Mouse (Mus musculus): Measurements from ENCODE around the gene Snip1.

DNA sequence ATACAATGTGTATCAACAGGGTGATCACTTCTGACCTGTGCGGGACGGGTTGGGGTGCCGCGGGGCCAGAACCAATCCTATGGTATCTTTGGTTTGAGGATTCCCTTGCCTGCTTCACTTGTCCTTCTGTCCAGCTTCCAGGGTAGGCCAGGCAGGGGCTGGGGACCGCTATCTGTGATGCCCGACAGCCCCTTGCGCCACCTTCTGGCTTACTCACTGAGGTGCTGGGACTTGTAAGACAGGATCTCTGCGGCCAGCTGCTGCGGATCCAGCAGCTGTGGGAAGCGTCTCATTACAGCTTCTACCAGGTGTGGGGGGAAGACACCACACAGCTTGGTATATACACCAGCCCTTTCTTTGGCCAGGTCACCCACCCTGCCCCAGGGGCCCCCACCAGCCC, 52.6 kb downstream of the Snip1 start:
- TF ChIP-seq CTCF (IDR thresholded peaks at IDR 0.05; ENCODE audit: extremely low read depth, insufficient read depth, insufficient read length, insufficient replicate concordance) (no peak), POLR2A (IDR thresholded peaks at IDR 0.05; ENCODE audit: low read depth, low read length) (no peak)

Measured in spleen, adult 2 months (tissue).